Mouse (Mus musculus): ENCODE measurements around the gene Clic4. TPM values are rescaled to one million over a fixed set of nuclear protein-coding genes. Genes with fewer than 3 reads are reported as not detected.

The Clic4 gene
- total RNA-seq (2015): 28.4 and 29.7 TPM in 2 replicates
- total RNA-seq (2017): 32.3 and 39.2 TPM in 2 replicates

GRCm38 (mm10) chr4:135272640-135273306, at the start of gene Clic4:
TSS of gene Clic4 (minus strand) at chr4:135272814.
- peak; percentile 97 for ATAC-seq (ENCODE audit: poor library complexity, severe bottlenecking)

GRCm38 (mm10) chr4:135317966-135318365, 45.4 kb upstream of the Clic4 start:
- ATAC-seq (ENCODE audit: poor library complexity, severe bottlenecking): peak; percentile 53

- no peak for ATAC-seq (ENCODE audit: poor library complexity, severe bottlenecking)
These were observed 44.9 kb upstream of the Clic4 start for GRCm38 (mm10) chr4:135317539-135317938.

GRCm38 (mm10) chr4:135315287-135315686, 42.7 kb upstream of the Clic4 start:
- ATAC-seq (ENCODE audit: poor library complexity, severe bottlenecking): no peak

- ATAC-seq (ENCODE audit: poor library complexity, severe bottlenecking): peak; percentile 46
These were observed 41.8 kb upstream of the Clic4 start for GRCm38 (mm10) chr4:135314419-135314832.

- peak; percentile 82 for ATAC-seq (ENCODE audit: poor library complexity, severe bottlenecking)
These were observed 41.2 kb upstream of the Clic4 start for GRCm38 (mm10) chr4:135313761-135314241.

- ATAC-seq (ENCODE audit: poor library complexity, severe bottlenecking): peak; percentile 34
These were observed 40.6 kb upstream of the Clic4 start for GRCm38 (mm10) chr4:135313111-135313691.

GRCm38 (mm10) chr4:135312706-135313105, 40.1 kb upstream of the Clic4 start:
- no peak for ATAC-seq (ENCODE audit: poor library complexity, severe bottlenecking)

GRCm38 (mm10) chr4:135310371-135310770, 37.8 kb upstream of the Clic4 start:
- no peak for ATAC-seq (ENCODE audit: poor library complexity, severe bottlenecking)

GRCm38 (mm10) chr4:135309726-135310125, 37.1 kb upstream of the Clic4 start:
- no peak for ATAC-seq (ENCODE audit: poor library complexity, severe bottlenecking)

DNA sequence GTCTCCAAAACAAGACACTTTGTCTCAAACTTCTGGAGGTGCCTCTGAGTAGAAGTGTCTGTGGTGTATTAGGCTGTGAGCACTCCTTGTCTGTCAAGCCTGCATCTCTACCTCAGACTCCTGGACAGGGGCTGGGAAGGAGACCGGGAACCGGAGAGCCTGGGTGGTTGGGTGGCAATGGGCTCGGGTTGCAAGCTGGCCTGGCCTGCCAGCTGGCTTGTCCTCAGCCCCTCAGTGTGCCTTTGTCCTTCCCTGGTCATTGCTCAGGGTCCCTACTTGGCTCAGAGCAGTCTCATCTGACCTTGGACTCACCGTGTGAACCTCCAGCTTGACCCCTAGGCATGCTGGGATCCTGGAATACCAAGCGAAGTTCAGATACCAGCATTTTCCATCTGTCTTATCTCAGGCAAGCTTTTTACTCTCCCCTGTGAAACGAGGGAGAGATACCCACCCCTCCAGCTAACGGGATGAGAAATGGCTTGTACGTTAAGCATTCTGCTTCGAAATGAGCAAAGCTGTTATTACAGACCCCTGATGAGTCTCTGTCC, 36.6 kb upstream of the Clic4 start:
- ATAC-seq (ENCODE audit: poor library complexity, severe bottlenecking): no peak

- no peak for ATAC-seq (ENCODE audit: poor library complexity, severe bottlenecking)
These were observed 34.5 kb upstream of the Clic4 start for GRCm38 (mm10) chr4:135306971-135307632.

DNA sequence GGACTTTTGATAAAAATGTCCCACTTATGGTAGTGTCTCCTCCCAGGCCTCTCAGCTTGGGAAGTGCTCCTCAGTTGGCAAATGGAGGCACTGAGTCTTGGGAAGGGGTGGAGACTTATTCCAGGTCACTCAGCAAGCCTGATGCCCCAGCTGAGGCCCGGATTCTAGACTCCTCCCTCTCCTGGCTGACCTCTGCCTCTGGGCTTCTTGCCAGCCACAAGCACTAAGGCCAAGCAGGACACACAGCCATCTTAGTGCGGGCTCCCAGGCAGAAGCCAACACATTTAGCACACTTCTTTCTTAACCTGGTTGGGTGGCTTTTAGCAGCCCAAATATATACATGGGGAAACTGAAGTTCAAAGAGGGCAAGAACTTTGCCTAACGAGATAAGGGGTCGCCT, 33.9 kb upstream of the Clic4 start:
- no peak for ATAC-seq (ENCODE audit: poor library complexity, severe bottlenecking)

- no peak for ATAC-seq (ENCODE audit: poor library complexity, severe bottlenecking)
These were observed 29.6 kb upstream of the Clic4 start for GRCm38 (mm10) chr4:135302261-135302660.

GRCm38 (mm10) chr4:135301166-135301565, 28.6 kb upstream of the Clic4 start:
- ATAC-seq (ENCODE audit: poor library complexity, severe bottlenecking): no peak

DNA sequence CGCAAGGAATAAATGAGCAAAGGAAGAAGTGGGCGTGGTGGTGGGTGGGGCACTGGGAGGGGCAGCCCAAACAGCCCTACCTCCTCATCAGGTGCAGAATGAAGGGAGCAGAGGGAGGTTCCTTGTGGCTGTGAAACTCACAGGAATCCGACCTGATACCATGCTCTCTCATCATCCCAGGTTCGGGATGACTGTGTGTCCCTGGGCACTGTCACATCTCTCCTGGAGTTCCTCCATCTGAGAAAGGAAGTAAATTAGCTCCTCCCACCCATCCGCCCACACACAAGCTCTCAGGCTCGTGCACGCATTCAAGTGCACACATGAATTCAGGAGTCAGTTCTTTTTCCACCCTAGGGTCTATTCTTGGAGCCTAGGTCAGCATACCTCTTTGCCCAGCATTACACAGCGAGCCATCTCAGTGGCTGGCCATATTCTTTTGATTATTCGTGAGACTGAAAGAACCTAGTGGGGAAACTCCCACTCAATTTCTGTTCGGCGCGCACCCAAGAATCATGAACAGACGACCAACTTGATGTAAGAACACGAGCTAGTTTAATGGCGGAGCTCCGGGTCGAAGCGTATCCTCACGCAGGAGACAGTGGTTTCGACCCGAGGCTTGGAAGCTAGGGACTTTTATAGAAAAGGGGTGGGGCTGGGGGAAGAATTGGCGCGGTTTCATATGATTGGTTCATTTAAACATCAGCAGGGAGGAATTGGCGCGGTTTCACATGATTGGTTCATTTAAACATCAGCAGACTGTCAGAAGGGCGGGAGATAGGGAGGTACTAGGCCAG, 27.8 kb upstream of the Clic4 start:
- peak; percentile 47; the same call in 1 of the 2 replicates for ATAC-seq (ENCODE audit: poor library complexity, severe bottlenecking)

GRCm38 (mm10) chr4:135298680-135299079, 26.1 kb upstream of the Clic4 start:
- ATAC-seq (ENCODE audit: poor library complexity, severe bottlenecking): no peak

DNA sequence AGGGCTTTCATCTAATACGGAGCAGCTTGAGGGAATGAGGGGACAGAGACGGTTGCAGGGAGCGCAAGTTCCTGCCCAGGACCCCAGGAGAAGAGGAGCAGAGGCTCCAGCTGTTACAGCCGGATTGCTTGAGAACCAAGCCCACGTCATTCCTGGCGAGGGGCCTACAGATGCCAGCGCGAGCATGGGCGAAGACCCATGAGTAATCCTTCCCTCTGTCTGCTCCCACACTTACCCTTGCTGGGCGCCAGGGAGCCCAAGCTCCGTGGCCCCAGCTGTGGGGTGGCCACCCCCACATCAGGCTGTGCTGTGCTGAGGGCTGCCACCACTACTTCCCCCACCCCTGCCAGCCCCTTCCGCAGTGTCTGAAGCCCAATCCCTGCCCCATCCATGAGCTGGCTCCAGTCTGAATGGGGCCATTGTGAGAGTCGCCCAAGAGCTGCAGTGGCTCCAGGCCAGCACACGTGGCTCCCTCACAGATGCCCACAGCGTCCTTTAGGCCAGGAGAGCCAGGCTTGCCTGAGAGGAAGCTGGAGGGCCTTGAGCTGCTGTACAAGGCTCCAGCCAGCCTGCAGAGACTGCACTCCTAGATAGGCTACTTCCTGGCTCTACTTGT, 25.4 kb upstream of the Clic4 start:
- ATAC-seq (ENCODE audit: poor library complexity, severe bottlenecking): no peak

GRCm38 (mm10) chr4:135297146-135297545, 24.5 kb upstream of the Clic4 start:
- ATAC-seq (ENCODE audit: poor library complexity, severe bottlenecking): no peak

- ATAC-seq (ENCODE audit: poor library complexity, severe bottlenecking): no peak
These were observed 24.0 kb upstream of the Clic4 start for GRCm38 (mm10) chr4:135296565-135296964.
